Mouse (Mus musculus) gastrocnemius, adult 18-20 months (tissue): Measurements from ENCODE around the gene Olfr1346. TPM values are rescaled to one million over a fixed set of nuclear protein-coding genes. Genes with fewer than 3 reads are reported as not detected.
"Not testable (repeated sequence)": the region's sequence is repeated elsewhere in the genome, so short reads cannot be mapped to it uniquely, and the experiment has no call there.

Experiments used
- DNase-seq: peaks from one replicate; pipeline ENCODE4 v3.0.0; 2021; ENCODE audit warnings: low spot score
- long read RNA-seq, 2 experiments: library from polyadenylated mRNA; stranded (forward); transcript quantifications; one replicate each; pipeline ENCODE4 v2.0.0; 2021
- total RNA-seq, 2 experiments: library from RNA; stranded (reverse); gene quantifications; 2 replicates each; pipeline ENCODE4 v1.2.3; 2021

Gene Olfr1346
- total RNA-seq: not detected
- long read RNA-seq, experiment 1: 0 reads
- long read RNA-seq, experiment 2: 0 reads

DNA sequence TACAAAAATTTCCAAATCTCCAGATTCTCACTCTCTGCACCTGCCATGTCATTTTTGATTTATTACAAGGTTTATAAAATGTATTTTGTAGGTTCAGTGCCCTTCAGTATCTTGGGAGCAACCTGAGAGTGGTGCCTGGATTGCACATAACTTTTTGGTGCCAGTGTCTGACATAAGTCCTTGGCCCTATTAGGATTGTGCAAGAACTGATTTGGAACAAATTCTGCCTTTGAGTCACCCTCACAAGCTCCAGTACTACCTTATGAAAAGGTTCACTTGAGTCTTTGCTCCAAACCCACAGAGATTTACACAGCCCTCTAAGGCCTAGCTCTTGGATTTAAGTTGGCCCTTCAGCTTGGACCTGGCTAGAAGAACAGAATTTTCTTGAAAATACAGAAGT is at the start of gene Olfr1346:
Gene Olfr1346, plus strand, starts transcription at position 151 of the 400 bp plus-strand sequence.
- DNase-seq: no peak

DNA sequence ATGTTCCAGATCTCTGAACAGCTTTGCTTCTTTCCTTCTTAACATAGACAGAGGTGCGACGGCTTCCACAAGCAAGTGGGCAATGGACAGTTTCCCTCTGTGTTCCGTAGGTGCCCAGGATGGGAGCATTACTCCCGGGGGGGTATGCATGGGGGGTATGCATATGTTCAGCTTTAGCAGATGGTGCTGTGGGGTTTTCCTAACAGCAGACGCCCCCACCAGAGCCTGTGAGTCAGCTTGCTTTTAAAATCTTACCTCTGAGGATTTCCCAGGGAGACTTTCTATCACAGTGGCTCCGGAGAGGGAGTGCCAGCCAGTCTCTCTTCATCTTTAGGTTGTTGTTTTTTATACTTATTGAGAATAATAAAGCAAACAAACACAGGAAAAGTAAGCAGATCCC is 47.0 kb upstream of the Olfr1346 start:
- no peak for DNase-seq

DNA sequence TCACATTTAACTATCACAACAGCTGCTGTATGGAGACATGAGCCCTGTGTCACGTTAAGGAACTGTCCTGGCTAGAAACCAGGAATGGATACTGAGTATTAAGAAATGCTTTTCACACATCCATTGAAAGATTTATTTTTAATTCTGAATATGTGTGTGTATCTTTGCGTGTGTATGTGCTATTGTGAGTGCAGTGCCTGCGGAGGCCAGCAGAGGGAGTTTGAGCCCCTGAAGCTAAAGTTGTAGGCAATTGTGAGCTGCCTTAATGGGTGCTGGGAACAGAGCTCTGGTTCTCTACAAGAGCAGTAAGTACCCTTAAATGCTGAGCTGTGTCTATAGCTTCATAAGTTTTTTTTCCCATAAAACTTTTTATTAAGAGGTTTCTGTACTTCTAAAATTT is 37.5 kb upstream of the Olfr1346 start:
- DNase-seq: no peak

DNA sequence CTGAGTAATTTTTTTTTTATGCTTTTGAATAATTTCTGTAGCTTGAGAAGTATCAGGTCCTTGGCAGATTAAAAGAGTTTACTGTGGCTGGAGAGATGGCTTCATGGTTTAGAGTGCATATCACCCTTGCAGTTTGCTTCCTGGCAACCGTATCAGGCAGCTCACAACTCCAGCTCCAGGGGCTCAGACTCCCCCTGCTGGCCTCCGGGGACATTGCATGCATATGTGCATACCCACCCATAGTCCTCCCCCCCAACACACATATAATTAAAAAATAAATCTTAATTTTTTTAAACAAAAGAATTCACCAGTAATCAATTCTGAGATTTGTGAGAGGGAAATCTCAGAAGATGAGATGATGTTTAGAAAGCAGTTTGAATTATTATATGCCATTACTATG is 36.6 kb upstream of the Olfr1346 start:
- no peak for DNase-seq

DNA sequence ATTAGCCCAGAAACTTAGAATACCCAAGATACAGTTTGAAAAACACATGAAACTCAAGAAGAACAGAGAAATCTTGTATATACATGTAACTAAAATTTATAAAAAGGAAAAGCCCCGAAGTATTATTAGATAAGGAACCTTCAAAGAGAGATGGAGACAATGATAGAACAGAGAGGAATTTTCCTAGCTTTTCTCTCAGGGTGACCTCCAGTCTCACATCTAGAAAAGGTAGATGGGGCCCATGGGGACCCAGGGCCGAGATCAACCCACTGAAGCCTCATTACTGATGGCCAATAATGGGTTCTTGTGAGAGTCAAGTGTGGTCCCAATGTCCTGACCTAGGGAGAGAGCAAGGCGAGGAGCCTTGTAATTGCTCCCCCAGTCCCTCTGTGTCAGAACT is 28.5 kb upstream of the Olfr1346 start, which contains the start of gene Olfr1344:
Gene Olfr1344, plus strand, starts transcription at position 301 of the 400 bp plus-strand sequence.
- no peak for DNase-seq

DNA sequence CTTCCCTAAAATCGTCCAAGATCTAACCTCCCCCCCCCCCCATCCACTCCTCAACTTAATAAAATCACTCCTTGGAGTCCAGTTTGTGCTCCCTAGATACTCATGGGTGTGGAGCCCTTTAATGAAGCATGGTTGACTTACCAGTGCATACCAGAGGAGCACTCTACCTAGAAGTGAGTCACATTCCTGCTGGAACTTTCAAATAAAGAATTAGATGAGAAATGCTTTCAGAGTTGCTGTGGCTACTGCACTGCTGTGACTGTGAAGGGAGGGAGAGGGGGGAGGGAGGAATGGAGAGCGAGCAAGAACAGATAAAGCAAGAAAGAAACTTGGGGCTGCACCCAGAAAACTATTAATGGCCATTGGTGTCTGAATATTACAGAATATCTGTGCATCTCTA is 25.7 kb upstream of the Olfr1346 start:
- DNase-seq: no peak

DNA sequence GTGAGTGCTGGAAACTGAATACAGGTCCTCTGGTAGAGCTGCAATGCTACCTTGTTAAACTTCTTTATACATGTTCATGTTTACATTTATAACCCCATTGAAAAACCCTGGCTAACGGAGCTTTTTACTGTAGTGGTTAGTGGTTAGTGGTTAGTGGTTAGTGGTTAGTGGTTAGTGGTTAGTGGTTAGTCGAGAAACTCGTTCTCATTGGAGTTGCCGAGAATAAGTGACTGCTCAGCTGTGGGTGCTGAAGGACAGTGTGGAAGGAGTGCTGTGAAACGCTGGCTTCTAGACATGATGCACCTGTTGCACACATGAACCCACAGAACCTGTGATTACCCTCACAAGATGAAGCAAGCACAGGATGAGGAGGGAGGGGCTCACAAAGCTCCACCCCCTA is 19.1 kb upstream of the Olfr1346 start:
- no peak for DNase-seq

DNA sequence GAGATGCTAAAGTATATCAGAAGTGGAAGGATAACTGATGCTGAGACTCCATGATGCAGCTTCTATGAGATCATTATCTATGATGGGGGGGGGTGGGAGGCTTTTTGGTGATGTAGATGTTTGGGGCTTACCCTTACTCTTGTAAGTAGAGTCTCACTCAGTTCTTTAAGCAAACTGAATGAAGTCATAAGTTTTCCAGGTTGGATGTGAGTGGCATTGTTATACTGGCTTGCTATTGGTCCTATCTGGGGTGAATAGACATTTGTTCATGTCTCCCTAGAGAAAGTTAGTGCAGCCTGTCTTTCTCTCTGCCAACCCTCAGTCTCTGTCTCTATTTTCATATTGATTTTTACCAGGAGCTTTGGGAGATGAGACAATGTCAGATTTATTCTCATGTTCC is 11.0 kb upstream of the Olfr1346 start, which contains the start of gene Olfr1336:
Gene Olfr1336, plus strand, starts transcription at position 301 of the 400 bp plus-strand sequence.
- no peak for DNase-seq

DNA sequence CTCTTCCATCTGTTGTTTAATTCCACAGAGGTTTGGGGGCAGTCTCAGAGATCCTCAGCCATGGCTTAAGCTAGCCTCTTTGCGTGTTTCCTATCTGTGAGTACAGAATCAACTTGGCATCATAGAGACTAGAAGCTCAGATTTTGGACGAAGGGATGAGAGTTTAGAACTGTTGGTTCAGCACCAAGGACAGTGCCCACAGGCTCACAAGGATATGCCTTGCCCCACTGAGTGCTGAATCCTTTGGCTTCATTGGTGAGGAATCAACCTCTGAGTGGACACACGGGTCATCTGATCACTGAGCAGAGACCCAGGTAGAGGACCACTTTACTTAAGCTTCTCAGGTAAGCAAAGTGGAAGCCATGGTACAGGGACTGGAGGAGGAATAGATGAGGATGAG is 10.5 kb upstream of the Olfr1346 start:
- no peak for DNase-seq

DNA sequence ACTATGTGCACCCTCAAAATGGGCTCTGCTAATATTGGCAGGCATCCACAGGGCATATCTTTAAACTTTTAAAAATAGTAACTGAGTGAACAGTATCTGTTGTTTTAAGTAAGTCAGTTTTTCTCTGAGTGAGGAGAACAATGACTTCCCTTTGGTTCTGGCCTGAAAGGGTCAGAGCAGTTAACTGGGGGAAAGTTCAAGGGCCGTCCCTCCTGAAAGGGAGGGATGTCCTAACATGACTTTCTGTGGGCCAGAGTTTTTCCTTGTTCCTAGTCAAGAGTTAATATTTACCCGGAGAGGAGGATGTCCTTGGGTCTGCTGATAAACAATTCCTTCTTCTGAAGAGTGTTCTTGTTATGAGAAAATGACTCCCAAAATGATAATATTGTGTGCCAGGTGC is 10.7 kb downstream of the Olfr1346 start:
- not testable (repeated sequence) for DNase-seq

DNA sequence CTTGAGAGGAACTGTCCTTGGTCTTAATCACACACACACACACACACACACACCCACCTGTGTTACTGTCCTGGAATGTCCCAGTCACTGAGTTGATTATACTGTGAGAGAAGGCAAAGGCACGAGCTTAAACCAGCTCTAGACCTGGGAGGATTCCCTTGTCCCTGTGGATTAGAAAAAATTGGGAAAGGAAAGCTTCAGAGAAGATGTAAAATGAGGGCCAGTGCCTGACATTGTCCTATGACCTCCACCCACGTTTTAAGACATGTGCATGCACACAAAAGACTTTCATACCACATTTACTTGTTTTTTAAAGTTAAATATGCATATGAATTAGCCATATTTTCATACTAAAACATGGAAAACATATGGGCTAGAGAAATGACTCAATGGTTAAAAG is 19.9 kb downstream of the Olfr1346 start, which contains the start of gene Olfr5:
Gene Olfr5, minus strand, starts transcription at position 101 of the 400 bp plus-strand sequence.
- DNase-seq: no peak

DNA sequence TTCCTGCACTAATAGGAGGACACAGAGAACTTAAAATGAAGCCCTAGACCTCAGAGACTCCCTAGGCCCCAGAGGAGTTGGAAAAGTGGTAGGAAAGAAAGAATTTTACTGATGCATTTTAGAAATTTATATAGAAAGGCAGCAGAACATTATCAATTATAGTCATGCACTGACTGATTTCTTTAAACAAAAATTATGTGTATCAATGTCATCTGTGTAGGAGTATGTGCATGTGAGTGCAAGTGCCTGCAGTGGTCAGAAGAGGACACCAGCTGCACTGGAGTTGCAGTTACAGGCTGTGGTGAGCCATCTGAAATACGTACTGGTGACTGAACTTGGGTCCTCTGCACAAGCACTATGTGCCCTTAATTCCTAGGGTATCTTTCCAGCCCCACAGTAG is 32.8 kb downstream of the Olfr1346 start, which contains the start of gene Olfr1347:
Gene Olfr1347, minus strand, starts transcription at position 101 of the 400 bp plus-strand sequence.
- no peak for DNase-seq

DNA sequence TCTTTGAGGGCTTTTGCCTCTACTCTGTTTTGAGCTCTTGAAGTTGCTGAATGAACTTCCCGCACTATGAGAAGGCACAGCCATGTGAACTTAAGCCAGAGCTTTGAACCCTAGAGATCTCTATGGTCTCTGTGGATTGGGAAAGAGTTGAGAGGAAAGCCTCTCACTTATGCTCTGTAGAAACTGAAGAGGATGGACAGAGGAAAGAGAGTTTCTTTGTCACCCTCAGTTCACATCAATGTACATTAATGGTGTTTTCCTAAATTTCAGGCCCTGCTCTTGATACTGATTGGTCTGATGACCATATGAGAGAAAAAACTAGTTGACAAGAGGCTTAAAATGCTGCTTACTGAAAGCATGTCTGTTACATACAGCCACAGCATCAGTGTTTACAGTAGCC is 41.7 kb downstream of the Olfr1346 start, which contains the start of gene Olfr1348:
Gene Olfr1348, minus strand, starts transcription at position 101 of the 400 bp plus-strand sequence.
- DNase-seq: no peak

DNA sequence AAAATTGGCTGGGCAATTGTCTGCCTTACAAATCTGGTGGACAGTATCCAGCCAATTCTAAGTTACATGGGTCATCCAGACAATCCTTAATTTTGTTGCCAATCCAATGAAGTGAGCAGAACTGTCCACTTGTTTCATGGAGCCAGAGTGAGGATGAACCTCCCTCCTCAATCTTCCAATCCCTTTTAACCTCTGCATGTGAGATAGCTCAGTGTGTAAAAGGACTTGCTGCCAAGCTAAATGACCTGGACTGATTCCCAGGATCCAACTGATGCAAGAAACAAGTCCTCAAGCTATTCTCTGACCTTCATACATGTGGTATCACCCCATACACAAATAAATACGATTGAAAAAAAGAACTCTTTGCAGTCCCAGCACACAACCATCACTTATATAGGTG is 54.8 kb downstream of the Olfr1346 start:
- DNase-seq: no peak

DNA sequence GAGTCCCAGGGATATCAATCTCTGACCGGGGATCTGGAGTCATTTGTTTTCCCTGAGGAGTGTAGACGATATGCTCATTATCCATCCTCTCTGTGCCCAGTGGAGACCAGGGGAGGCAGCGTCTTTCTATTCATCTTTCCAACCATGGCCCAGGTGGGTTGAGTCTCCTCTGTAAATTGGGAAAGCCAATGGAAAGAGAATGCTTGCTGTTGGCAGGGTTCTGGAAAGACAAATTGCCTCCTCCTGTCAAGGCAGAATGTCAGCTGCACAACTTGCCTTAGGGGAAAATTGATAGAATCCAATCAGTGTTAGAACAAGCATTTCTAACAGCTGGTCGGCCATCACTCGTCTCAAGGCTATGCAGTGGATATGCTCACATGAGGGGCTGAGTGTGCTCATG is 55.9 kb downstream of the Olfr1346 start, which contains the start of gene Olfr1349:
Gene Olfr1349, minus strand, starts transcription at position 101 of the 400 bp plus-strand sequence.
- no peak for DNase-seq

DNA sequence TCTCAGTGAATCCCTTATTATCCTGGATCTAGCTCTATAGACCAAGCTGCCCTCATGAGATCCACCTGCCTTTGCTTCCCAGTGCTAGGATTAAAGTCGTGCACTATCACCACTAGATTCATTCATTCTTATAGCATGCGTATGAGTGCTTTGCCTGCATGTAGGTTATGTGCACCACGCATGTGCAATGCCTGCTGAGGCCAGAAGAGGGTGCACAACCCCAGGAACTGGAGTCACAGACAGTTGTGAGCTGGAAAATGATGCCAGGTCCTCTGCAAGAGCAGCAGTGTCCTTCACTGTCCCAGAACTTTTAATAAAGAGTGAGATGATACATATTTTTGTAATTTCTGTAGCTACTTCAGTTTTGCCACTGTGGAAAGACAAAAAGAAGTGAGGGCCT is 58.1 kb downstream of the Olfr1346 start:
- no peak for DNase-seq

DNA sequence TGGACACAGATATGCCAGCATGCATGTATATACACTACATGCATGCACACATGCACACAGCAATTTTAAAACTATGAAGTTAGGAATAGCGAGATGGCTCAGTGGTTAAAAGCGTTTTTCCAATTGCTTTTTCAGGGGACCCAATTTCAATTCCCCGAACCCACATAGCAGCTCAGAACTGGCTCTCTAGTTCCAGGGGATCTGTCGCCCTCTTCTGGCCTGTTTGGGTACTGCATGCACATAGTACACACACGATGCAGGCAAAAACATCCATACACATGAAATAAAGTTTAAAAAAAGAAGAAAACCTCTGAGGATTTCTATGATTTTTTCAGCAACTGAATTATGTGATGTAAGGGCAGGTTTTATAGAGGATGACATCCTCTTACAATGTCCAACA is 59.2 kb downstream of the Olfr1346 start:
- DNase-seq: no peak

Other genes with a start within 250 kb of the Olfr1346 start
- not detected for gene Zscan5b, start 244.8 kb upstream of the Olfr1346 start, total RNA-seq
- not detected for gene Epp13, start 214.4 kb upstream of the Olfr1346 start, total RNA-seq
- 1 to 10 TPM; 3.3 to 4.2 TPM for gene Zfp667, start 180.5 kb upstream of the Olfr1346 start, total RNA-seq
- gene Zfp583, start 135.8 kb upstream of the Olfr1346 start, total RNA-seq: under 1 TPM; 0.43 to 0.50 TPM
- under 1 TPM; 0.32 to 0.45 TPM for gene Gm3854, start 123.3 kb upstream of the Olfr1346 start, total RNA-seq
- 1 to 10 TPM; 1.8 to 2.5 TPM for gene Zfp78, start 103.8 kb upstream of the Olfr1346 start, total RNA-seq
- gene Zfp28, start 83.8 kb upstream of the Olfr1346 start, total RNA-seq: 1 to 10 TPM in 1 of 2 experiments, under 1 TPM in 1; 0.90 to 1.0 TPM
- gene Smim17, start 68.4 kb upstream of the Olfr1346 start, total RNA-seq: under 1 TPM; 0.12 to 0.16 TPM
- not detected for gene Gm20715, start 56.8 kb upstream of the Olfr1346 start, total RNA-seq
- gene Olfr1344, start 28.4 kb upstream of the Olfr1346 start, total RNA-seq: not detected
- gene Olfr1336, start 10.9 kb upstream of the Olfr1346 start, total RNA-seq: not detected
- not detected for gene Olfr5, start 19.8 kb downstream of the Olfr1346 start, total RNA-seq
- not detected for gene Olfr1347, start 32.7 kb downstream of the Olfr1346 start, total RNA-seq
- not detected for gene Olfr1348, start 41.6 kb downstream of the Olfr1346 start, total RNA-seq
- not detected for gene Olfr1349, start 55.8 kb downstream of the Olfr1346 start, total RNA-seq
- not detected for gene Olfr1350, start 97.7 kb downstream of the Olfr1346 start, total RNA-seq
- gene Zim1, start 229.3 kb downstream of the Olfr1346 start, total RNA-seq: 1 to 10 TPM; 2.4 to 6.0 TPM